Comparison of ENCODE assay signal across 15 mouse cellular contexts in the genomic region with DNA sequence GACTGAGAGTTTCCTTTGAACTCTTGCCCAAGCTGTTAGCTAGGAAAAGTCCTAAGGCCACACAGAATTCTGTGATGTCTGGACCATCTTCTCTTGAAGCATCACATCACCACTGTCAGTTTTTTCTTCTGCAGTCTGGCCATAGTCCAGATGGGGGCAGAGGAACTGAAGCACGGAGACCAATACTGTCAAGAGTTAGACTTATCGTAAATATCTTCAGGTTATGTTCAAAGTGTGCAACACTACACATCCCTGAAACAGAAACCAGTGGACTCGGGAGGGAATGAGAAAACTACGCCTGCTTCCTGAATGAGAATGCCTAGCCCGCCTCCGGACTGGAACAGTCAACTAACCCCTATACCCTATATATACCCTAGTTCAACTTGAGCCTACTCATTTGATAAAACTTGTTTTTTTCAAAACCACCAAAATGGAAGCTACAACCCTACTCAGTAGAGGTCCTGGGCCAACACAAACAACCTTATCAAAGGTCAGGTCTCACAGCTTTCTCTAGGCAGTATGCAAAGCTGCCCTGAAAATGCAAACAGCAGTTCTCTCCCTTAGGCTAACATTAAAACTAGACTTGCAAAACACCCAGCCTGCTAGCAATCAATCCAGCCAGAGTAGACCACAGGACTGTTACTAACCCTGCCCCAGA. TPM values are rescaled to one million over a fixed set of nuclear protein-coding genes. Genes with fewer than 3 reads are reported as not detected.
DNase-seq lines count a peak whose midpoint lies in the region; ATAC-seq and TF ChIP-seq lines count a peak whose summit lies in the region.
"Had no signal": no experiment of that assay in that cellular context is flagged by ENCODE, and none has a peak within 500 bp of the region (broad histone marks: within the 10 kb centered on the region; RNA-seq: fewer than 3 reads in every experiment).

No protein-coding gene starts in this region.

- no peak for TF ChIP-seq RAD21 in MEL (IDR thresholded peaks at IDR 0.05; ENCODE audit: low read depth, low read length)

- peaks cover 5% of the 10 kb centered on the region; the same call in 1 of the 2 replicates for H3K4me1 ChIP-seq in lung, embryonic 14.5 days (ENCODE audit: insufficient read depth)
- H3K4me1 ChIP-seq in MEL (ENCODE audit: control insufficient read depth in 1 of 2, insufficient read depth in 2 of 2, low read length in 2 of 2), result 0 out of 4 replicates have a peak, but pooled peaks cover 0 to 11% of the 10 kb centered on the region in 2 experiments
- peaks cover 35% of the 10 kb centered on the region for H3K4me1 ChIP-seq in liver, embryonic 11.5 days (replicated peaks; ENCODE audit: control insufficient read depth, insufficient read depth, low read length)
- H3K4me1 ChIP-seq in stomach, embryonic 15.5 days, result 0 out of 2 replicates have a peak, but pooled peaks cover 2% of the 10 kb centered on the region
- peaks cover 8% of the 10 kb centered on the region for H3K4me1 ChIP-seq in forebrain, embryonic 16.5 days (replicated peaks; ENCODE audit: control insufficient read depth, insufficient read depth, low read length)

- H3K79me2 ChIP-seq in MEL (ENCODE audit: control insufficient read depth, insufficient read depth, low read length, poor library complexity), result 0 out of 2 replicates have a peak, but pooled peaks cover 2% of the 10 kb centered on the region

- no peak overlapping the region for H3K27ac ChIP-seq in lung, embryonic 14.5 days (ENCODE audit: low read depth)
- H3K27ac ChIP-seq in MEL (ENCODE audit: control insufficient read depth, low read depth, low read length), result no peak overlapping the region
- H3K27ac ChIP-seq in liver, embryonic 11.5 days (ENCODE audit: low read depth, low read length), result no peak overlapping the region
- peak overlapping the region; percentile 41; the same call in 1 of the 2 replicates for H3K27ac ChIP-seq in stomach, embryonic 15.5 days
- no peak overlapping the region for H3K27ac ChIP-seq in forebrain, embryonic 16.5 days (ENCODE audit: low read length)
- H3K27ac ChIP-seq: embryonic facial prominence, embryonic 12.5 days; hindbrain, embryonic 14.5 days; left cerebral cortex, adult 2 months; limb, embryonic 13.5 days had no signal

- peak in 1 of 2 experiments; percentile 33; a peak in 1 of 4 replicates for TF ChIP-seq EP300 in MEL (IDR thresholded peaks at IDR 0.05; ENCODE audit: low read depth in 1 of 2, low read length in 2 of 2)

- no peak for TF ChIP-seq POLR2A in MEL (IDR thresholded peaks at IDR 0.05; ENCODE audit: control insufficient read depth in 1 of 2, insufficient read depth in 1 of 2, low read depth in 1 of 2, low read length in 2 of 2, poor library complexity in 1 of 2)

- no peak for TF ChIP-seq CTCF in lung, embryonic 14.5 days (IDR thresholded peaks at IDR 0.05; ENCODE audit: low read depth)
- TF ChIP-seq CTCF in MEL (IDR thresholded peaks at IDR 0.05 in 2 of 3, conservative IDR thresholded peaks at IDR 0.05 in 1 of 3; ENCODE audit: control insufficient read depth in 1 of 3, insufficient read depth in 1 of 3, low read depth in 2 of 3, low read length in 3 of 3, poor library complexity in 1 of 3, severe bottlenecking in 1 of 3), result no peak

- no peak overlapping the region for H3K4me3 ChIP-seq in lung, embryonic 14.5 days (ENCODE audit: low read depth, low read length)
- no peak overlapping the region for H3K4me3 ChIP-seq in MEL (ENCODE audit: control insufficient read depth in 1 of 2, insufficient read depth in 1 of 2, low read depth in 2 of 2, low read length in 2 of 2)
- H3K4me3 ChIP-seq in liver, embryonic 11.5 days (ENCODE audit: low read depth, low read length), result no peak overlapping the region
- H3K4me3 ChIP-seq in stomach, embryonic 15.5 days (replicated peaks), result no peak overlapping the region
- H3K4me3 ChIP-seq in forebrain, embryonic 16.5 days (replicated peaks; ENCODE audit: low read length), result no peak overlapping the region
- H3K4me3 ChIP-seq: embryonic facial prominence, embryonic 12.5 days; left cerebral cortex, adult 2 months; limb, embryonic 13.5 days; megakaryocyte, embryonic 14.5 days had no signal

- H3K27me3 ChIP-seq in lung, embryonic 14.5 days (ENCODE audit: insufficient read depth, low read length), result no peaks in the 10 kb centered on the region
- H3K27me3 ChIP-seq in MEL (ENCODE audit: control insufficient read depth in 1 of 2, insufficient read depth in 2 of 2, low read length in 2 of 2), result no peaks in the 10 kb centered on the region
- H3K27me3 ChIP-seq in liver, embryonic 11.5 days (replicated peaks; ENCODE audit: control insufficient read depth, insufficient read depth, low read length), result no peaks in the 10 kb centered on the region
- H3K27me3 ChIP-seq in stomach, embryonic 15.5 days (replicated peaks), result no peaks in the 10 kb centered on the region
- no peaks in the 10 kb centered on the region for H3K27me3 ChIP-seq in forebrain, embryonic 16.5 days (replicated peaks; ENCODE audit: control insufficient read depth, insufficient read depth, low read length)
- H3K27me3 ChIP-seq: embryonic facial prominence, embryonic 12.5 days; limb, embryonic 13.5 days; megakaryocyte, embryonic 14.5 days had no signal

- no peaks in the 10 kb centered on the region for H3K9me3 ChIP-seq in lung, embryonic 14.5 days (ENCODE audit: low read depth, low read length)
- H3K9me3 ChIP-seq in MEL (replicated peaks; ENCODE audit: insufficient read depth, low read length), result no peaks in the 10 kb centered on the region
- no peaks in the 10 kb centered on the region for H3K9me3 ChIP-seq in liver, embryonic 11.5 days (ENCODE audit: control insufficient read depth, low read length)
- H3K9me3 ChIP-seq in stomach, embryonic 15.5 days, result no peaks in the 10 kb centered on the region
- H3K9me3 ChIP-seq in forebrain, embryonic 16.5 days (ENCODE audit: control insufficient read depth, low read length), result no peaks in the 10 kb centered on the region
- H3K9me3 ChIP-seq: embryonic facial prominence, embryonic 12.5 days; limb, embryonic 13.5 days; megakaryocyte, embryonic 14.5 days had no signal

- 71% methylated on average over 6 of the region's 6 CpGs for WGBS in lung, embryonic 14.5 days
- 75% methylated on average over 6 of the region's 6 CpGs for WGBS in liver, embryonic 11.5 days
- WGBS in stomach, embryonic 15.5 days, result 66% methylated on average over 6 of the region's 6 CpGs
- 93% methylated on average over 6 of the region's 6 CpGs for WGBS in forebrain, embryonic 16.5 days

- H3K36me3 ChIP-seq in lung, embryonic 14.5 days (ENCODE audit: insufficient read depth), result no peaks in the 10 kb centered on the region; the same call in 1 of the 2 replicates
- peaks cover 0 to 15% of the 10 kb centered on the region in 2 experiments for H3K36me3 ChIP-seq in MEL (ENCODE audit: control insufficient read depth in 1 of 2, insufficient read depth in 2 of 2, low read length in 2 of 2)
- no peaks in the 10 kb centered on the region for H3K36me3 ChIP-seq in liver, embryonic 11.5 days (ENCODE audit: control insufficient read depth, insufficient read depth, low read length)
- no peaks in the 10 kb centered on the region for H3K36me3 ChIP-seq in stomach, embryonic 15.5 days
- H3K36me3 ChIP-seq in forebrain, embryonic 16.5 days (ENCODE audit: control insufficient read depth, insufficient read depth), result no peaks in the 10 kb centered on the region
- H3K36me3 ChIP-seq: embryonic facial prominence, embryonic 12.5 days had no signal

- no peak overlapping the region for H3K9ac ChIP-seq in lung, embryonic 14.5 days
- H3K9ac ChIP-seq in MEL (ENCODE audit: control insufficient read depth, low read depth, low read length, poor library complexity, severe bottlenecking), result no peak overlapping the region
- H3K9ac ChIP-seq in liver, embryonic 11.5 days (ENCODE audit: low read depth, low read length), result no peak overlapping the region
- H3K9ac ChIP-seq in stomach, embryonic 15.5 days, result no peak overlapping the region
- no peak overlapping the region for H3K9ac ChIP-seq in forebrain, embryonic 16.5 days (replicated peaks; ENCODE audit: low read depth, low read length)
- H3K9ac ChIP-seq: embryonic facial prominence, embryonic 12.5 days; hindbrain, embryonic 14.5 days; limb, embryonic 13.5 days had no signal

- peak; percentile 38; the same call in 1 of the 2 replicates for ATAC-seq in lung, embryonic 14.5 days (ENCODE audit: insufficient read depth)
- ATAC-seq in liver, embryonic 11.5 days (replicated peaks; ENCODE audit: low FRiP score), result 0 out of 2 replicates have a peak, but pooled peaks have one; percentile 25
- ATAC-seq in stomach, embryonic 15.5 days (ENCODE audit: insufficient read depth, low FRiP score, low read depth), result peak; percentile 77
- ATAC-seq in forebrain, embryonic 16.5 days, result no peak

- DNase-seq in lung, embryonic 14.5 days, result peak; percentile 42
- DNase-seq in lung, postnatal 4 days, result no peak
- peak; percentile 48 for DNase-seq in MEL (ENCODE audit: low read depth, low spot score)
- DNase-seq in liver, embryonic 11.5 days (ENCODE audit: low spot score), result no peak
- DNase-seq in cerebellum, postnatal 10 days, result no peak
- DNase-seq in frontal cortex, postnatal 10 days (ENCODE audit: low spot score in 2 of 2), result no peak
- DNase-seq: adrenal gland, postnatal 25 days; thymus, postnatal 14 days had no signal

- no peak overlapping the region for H3K4me2 ChIP-seq in lung, embryonic 14.5 days
- H3K4me2 ChIP-seq in liver, embryonic 11.5 days, result no peak overlapping the region; the same call in 1 of the 2 replicates
- H3K4me2 ChIP-seq in stomach, embryonic 15.5 days, result no peak overlapping the region
- no peak overlapping the region for H3K4me2 ChIP-seq in forebrain, embryonic 16.5 days (ENCODE audit: low read length)
- H3K4me2 ChIP-seq: embryonic facial prominence, embryonic 12.5 days; hindbrain, embryonic 14.5 days; limb, embryonic 13.5 days had no signal

TF ChIP-seq in MEL, 35 proteins besides CTCF, POLR2A, EP300 and RAD21:
- TF ChIP-seq MYB (IDR thresholded peaks at IDR 0.05; ENCODE audit: low read depth, low read length), result no peak
- TF ChIP-seq TAL1 (IDR thresholded peaks at IDR 0.05; ENCODE audit: low read length), result peak; percentile 42

RNA-seq across cellular contexts. Expression of gene Tmem131l, which starts 37.4 kb away (rescaled TPM):
- polyA plus RNA-seq in lung, embryonic 14.5 days (2014; fragmentation: Nextera tagmentation; extraction: Ambion mirVana), result 59.5 and 61.9 TPM in 2 replicates
- total RNA-seq in MEL (2012; rRNA removed), result 9.6 and 10.9 TPM in 2 replicates
- 10 to 100 TPM in 1 of 2 experiments, not detected in 1; 39.6 TPM for polyA plus RNA-seq in MEL (2012; ENCODE audit: insufficient read depth in 1 of 2, insufficient read length in 2 of 2, low read depth in 1 of 2, low replicate concordance in 2 of 2, missing spikeins in 1 of 2)
- polyA plus RNA-seq in liver, embryonic 11.5 days (2014; fragmentation: Nextera tagmentation; extraction: Ambion mirVana), result 35.7 and 37.9 TPM in 2 replicates
- polyA plus RNA-seq in stomach, embryonic 15.5 days (2015; fragmentation: Nextera tagmentation; extraction: Ambion mirVana), result 40.2 and 44.9 TPM in 2 replicates
- polyA plus RNA-seq in forebrain, embryonic 16.5 days (2015; fragmentation: Nextera tagmentation; extraction: Ambion mirVana), result 129 and 134 TPM in 2 replicates

Comparison
In these comparisons a context has a peak if more than half of its experiments do, and no peak if none do; other contexts are left out.
1. DNase-seq: peak in lung, embryonic 14.5 days (single experiment) and MEL (single experiment); none in lung, postnatal 4 days (0 of 2), liver, embryonic 11.5 days (single experiment), cerebellum, postnatal 10 days (0 of 2) and frontal cortex, postnatal 10 days (0 of 2).